Mouse (Mus musculus): Measurements from ENCODE around the gene Aacs.
"Not testable (repeated sequence)": the region's sequence is repeated elsewhere in the genome, so short reads cannot be mapped to it uniquely, and the experiment has no call there.

DNA sequence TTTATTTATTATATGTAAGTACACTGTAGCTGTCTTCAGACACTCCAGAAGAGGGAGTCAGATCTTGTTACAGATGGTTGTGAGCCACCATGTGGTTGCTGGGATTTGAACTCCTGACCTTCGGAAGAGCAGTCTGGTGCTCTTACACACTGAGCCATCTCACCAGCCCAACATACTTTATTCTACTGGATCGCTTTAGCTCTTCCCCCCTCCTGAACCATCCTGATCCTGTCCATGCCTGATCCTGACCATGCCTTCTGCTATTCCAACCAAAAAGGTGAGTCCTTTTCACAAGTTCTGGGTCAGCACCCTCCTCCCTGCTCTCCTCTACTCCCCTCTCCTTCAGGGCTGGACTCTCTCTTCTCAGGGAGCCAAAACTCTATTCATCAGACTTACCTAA, 43.3 kb upstream of the Aacs start:
- TF ChIP-seq CTCF (conservative IDR thresholded peaks at IDR 0.05 in 1 of 2, IDR thresholded peaks at IDR 0.05 in 1 of 2; ENCODE audit: low read depth in 2 of 2, low read length in 2 of 2); EP300 (IDR thresholded peaks at IDR 0.05; ENCODE audit: low read length): not testable (repeated sequence)
